Mouse (Mus musculus): Measurements from ENCODE around the gene Rpl4. TPM values are rescaled to one million over a fixed set of nuclear protein-coding genes. Genes with fewer than 3 reads are reported as not detected.
"Not testable (repeated sequence)": the region's sequence is repeated elsewhere in the genome, so short reads cannot be mapped to it uniquely, and the experiment has no call there.

Gene Rpl4
- polyA plus RNA-seq, 1 experiment from 2014 or later: 1,162 TPM

DNA sequence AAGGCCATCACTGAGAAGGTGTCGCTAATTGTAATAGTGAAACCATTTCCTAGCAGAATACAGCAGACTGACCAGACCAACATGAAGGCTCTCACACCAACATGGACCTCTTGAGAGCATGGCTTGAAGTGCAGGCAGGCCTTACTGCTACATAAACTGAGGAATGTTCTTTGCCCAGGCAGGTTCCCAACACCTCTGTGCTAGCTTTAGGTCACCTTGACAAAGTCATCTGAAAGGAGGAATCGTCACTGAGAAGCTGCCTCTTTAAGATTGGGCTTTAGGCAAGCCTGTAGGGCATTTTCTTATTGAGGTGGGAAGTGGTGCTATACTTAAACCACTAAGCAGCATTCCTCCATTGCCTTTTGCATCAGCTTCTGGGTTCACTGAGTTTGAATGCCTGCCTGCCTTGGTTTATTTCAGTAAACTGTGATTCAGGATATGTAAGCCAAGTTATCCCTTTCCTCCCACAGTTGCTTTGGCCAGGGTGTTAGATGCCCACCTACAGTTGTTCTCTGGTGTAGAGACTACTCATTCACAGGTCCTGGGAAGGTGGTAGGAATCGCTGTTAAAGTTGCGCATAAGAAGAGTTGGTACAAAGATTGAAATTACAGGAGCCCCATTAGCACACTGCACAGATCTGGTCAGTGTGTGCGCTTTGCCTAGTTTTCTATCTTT, 11.1 kb downstream of the Rpl4 start:
- H3K27ac ChIP-seq: no peak overlapping the region
- ATAC-seq (replicated peaks; ENCODE audit: low FRiP score, low read depth): no peak

GRCm38 (mm10) chr9:64193879-64194278, 20.7 kb downstream of the Rpl4 start:
- H3K9me3 ChIP-seq (replicated peaks; ENCODE audit: low read length): no peaks in the 10 kb centered on the region
- no peak overlapping the region for H3K9ac ChIP-seq (ENCODE audit: low read depth, low read length)
- no peaks in the 10 kb centered on the region for H3K4me1 ChIP-seq (replicated peaks; ENCODE audit: insufficient read depth, low read length)
- TF ChIP-seq CTCF (IDR thresholded peaks at IDR 0.05; ENCODE audit: low read depth): no peak
- H3K27me3 ChIP-seq (ENCODE audit: insufficient read depth, low read length): no peaks in the 10 kb centered on the region
- no peak overlapping the region for H3K4me2 ChIP-seq (ENCODE audit: low read length)
- H3K36me3 ChIP-seq (ENCODE audit: insufficient read depth, low read length): peaks cover 30% of the 10 kb centered on the region
- 93% methylated on average over 1 of the region's 1 CpGs for WGBS
- H3K4me3 ChIP-seq (replicated peaks; ENCODE audit: low read depth, low read length): no peak overlapping the region
- no peak for DNase-seq (ENCODE audit: low spot score)
- no peak overlapping the region for H3K27ac ChIP-seq
- ATAC-seq (replicated peaks; ENCODE audit: low FRiP score, low read depth): no peak

More for the DNA sequence above, 11.1 kb downstream of the Rpl4 start:
- Histone ChIP-seq H3K4me1 (replicated peaks; ENCODE audit: insufficient read depth, low read length) (peaks cover 4% of the 10 kb centered on the region; the same call in 1 of the 2 replicates), H3K9me3 (replicated peaks; ENCODE audit: low read length) (no peaks in the 10 kb centered on the region), H3K36me3 (ENCODE audit: insufficient read depth, low read length) (peaks cover 30% of the 10 kb centered on the region), H3K9ac (ENCODE audit: low read depth, low read length) (no peak overlapping the region), H3K27me3 (ENCODE audit: insufficient read depth, low read length) (no peaks in the 10 kb centered on the region), H3K4me2 (ENCODE audit: low read length) (no peak overlapping the region), H3K4me3 (replicated peaks; ENCODE audit: low read depth, low read length) (no peak overlapping the region)
- no peak for TF ChIP-seq CTCF (IDR thresholded peaks at IDR 0.05; ENCODE audit: low read depth)
- WGBS: 93% methylated on average over 5 of the region's 5 CpGs
- no peak for DNase-seq (ENCODE audit: low spot score)

- Histone ChIP-seq H3K9me3 (replicated peaks; ENCODE audit: low read length) (no peaks in the 10 kb centered on the region), H3K4me1 (replicated peaks; ENCODE audit: insufficient read depth, low read length) (no peaks in the 10 kb centered on the region), H3K4me3 (replicated peaks; ENCODE audit: low read depth, low read length) (no peak overlapping the region), H3K9ac (ENCODE audit: low read depth, low read length) (no peak overlapping the region), H3K27ac (no peak overlapping the region), H3K27me3 (ENCODE audit: insufficient read depth, low read length) (no peaks in the 10 kb centered on the region), H3K4me2 (ENCODE audit: low read length) (no peak overlapping the region), H3K36me3 (ENCODE audit: insufficient read depth, low read length) (peaks cover 22% of the 10 kb centered on the region)
- no peak for ATAC-seq (replicated peaks; ENCODE audit: low FRiP score, low read depth)
- WGBS: 79% methylated on average over 4 of the region's 4 CpGs
- no peak for DNase-seq (ENCODE audit: low spot score)
- no peak for TF ChIP-seq CTCF (IDR thresholded peaks at IDR 0.05; ENCODE audit: low read depth)
These were observed 22.4 kb downstream of the Rpl4 start for GRCm38 (mm10) chr9:64195554-64195953.

DNA sequence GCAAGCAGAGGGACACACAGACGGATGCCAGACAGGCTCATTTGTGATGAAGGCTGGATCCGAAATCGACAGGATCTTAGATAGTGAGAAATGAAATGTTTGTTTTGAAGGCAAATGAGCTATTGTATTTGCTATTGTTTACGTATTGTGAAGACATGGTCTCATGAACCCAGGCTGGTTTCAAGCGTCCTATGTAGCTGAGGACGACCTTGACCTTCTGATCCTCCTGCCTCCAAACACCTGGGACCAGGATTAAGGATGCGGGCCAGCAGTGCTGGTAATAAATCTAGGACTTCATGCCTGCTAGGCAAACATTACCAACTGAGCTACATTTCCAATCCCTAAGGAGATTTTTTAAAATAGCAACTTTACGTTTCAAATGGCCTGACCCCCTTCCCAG, 24.3 kb downstream of the Rpl4 start:
- Histone ChIP-seq H3K4me1 (replicated peaks; ENCODE audit: insufficient read depth, low read length) (no peaks in the 10 kb centered on the region), H3K4me3 (replicated peaks; ENCODE audit: low read depth, low read length) (no peak overlapping the region), H3K9me3 (replicated peaks; ENCODE audit: low read length) (no peaks in the 10 kb centered on the region), H3K27me3 (ENCODE audit: insufficient read depth, low read length) (no peaks in the 10 kb centered on the region), H3K4me2 (ENCODE audit: low read length) (no peak overlapping the region), H3K27ac (no peak overlapping the region), H3K9ac (ENCODE audit: low read depth, low read length) (no peak overlapping the region), H3K36me3 (ENCODE audit: insufficient read depth, low read length) (peaks cover 11% of the 10 kb centered on the region)
- 72% methylated on average over 8 of the region's 8 CpGs for WGBS
- ATAC-seq (replicated peaks; ENCODE audit: low FRiP score, low read depth) (no peak), DNase-seq (ENCODE audit: low spot score) (no peak)
- no peak for TF ChIP-seq CTCF (IDR thresholded peaks at IDR 0.05; ENCODE audit: low read depth)

DNA sequence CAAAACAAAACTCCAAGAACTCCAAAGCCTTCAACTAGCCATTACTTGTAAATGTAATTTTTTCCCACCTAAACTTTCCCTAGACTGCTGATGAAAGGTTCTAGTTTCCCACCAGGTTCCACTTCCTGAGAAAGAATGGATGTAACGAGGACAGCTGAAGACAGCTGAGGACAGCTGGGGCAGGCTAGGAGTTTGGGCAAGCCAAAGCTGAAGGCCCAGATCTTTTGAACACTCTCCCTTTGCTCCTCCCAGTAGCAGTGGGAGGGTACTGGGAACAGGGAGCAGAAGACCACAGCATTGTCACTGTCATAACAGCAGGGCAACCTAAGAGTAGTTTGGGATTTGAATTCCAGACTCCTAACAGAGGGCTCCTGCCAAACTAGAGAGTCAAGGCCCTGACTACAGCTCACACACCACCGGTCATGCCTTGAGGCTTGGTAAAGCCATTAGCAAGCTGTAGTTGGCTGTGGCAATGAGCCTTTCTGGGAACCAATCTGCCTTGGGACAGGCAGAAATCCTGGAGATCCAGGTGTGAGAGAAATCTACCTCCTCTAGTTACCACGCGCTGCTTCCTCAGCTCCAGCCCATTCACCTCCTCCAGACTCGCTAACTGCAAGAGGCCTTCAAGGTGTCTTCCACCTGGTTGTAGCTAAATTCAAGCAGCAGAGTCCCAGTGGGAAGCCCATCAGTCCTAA, 25.0 kb downstream of the Rpl4 start:
- Histone ChIP-seq H3K4me2 (ENCODE audit: low read length) (no peak overlapping the region), H3K4me3 (replicated peaks; ENCODE audit: low read depth, low read length) (no peak overlapping the region), H3K9ac (ENCODE audit: low read depth, low read length) (no peak overlapping the region), H3K4me1 (replicated peaks; ENCODE audit: insufficient read depth, low read length) (no peaks in the 10 kb centered on the region), H3K36me3 (ENCODE audit: insufficient read depth, low read length) (peaks cover 4% of the 10 kb centered on the region), H3K27me3 (ENCODE audit: insufficient read depth, low read length) (no peaks in the 10 kb centered on the region), H3K27ac (no peak overlapping the region), H3K9me3 (replicated peaks; ENCODE audit: low read length) (no peaks in the 10 kb centered on the region)
- TF ChIP-seq CTCF (IDR thresholded peaks at IDR 0.05; ENCODE audit: low read depth): no peak
- WGBS: 95% methylated on average over 5 of the region's 5 CpGs
- no peak for DNase-seq (ENCODE audit: low spot score)
- no peak for ATAC-seq (replicated peaks; ENCODE audit: low FRiP score, low read depth)

DNA sequence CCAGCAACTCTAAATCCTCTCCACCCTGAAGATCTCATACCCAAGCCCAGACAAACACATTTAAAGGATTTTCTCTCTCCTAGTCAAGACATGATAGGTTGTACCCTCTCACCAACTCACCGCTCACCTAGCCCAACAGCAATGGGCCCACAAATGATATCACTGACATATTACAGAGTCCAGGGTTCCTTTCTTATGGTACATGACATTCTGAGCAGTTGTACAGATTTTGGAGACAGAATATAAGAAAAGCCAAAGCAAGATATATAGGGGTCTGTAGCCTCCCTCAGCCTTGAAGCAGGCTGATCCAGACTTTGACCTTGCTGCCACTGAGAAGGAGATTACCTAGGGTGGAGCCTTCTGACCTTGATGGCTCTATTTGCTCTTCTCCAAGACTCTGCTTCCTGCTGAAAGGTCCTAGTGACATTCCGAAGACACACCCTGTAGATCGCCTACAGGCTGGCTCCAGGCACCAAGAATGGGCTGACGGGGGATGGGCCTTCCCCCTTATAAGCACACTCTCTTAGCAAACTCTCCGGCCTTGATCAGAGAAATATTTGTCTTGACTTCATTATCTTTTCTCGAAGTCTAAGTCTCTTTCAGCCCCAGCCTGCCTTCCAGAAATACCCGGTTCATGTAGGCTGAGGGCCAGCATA, 25.7 kb downstream of the Rpl4 start:
- not testable (repeated sequence) for H3K27me3 ChIP-seq (ENCODE audit: insufficient read depth, low read length); H3K9me3 ChIP-seq (replicated peaks; ENCODE audit: low read length); DNase-seq (ENCODE audit: low spot score); ATAC-seq (replicated peaks; ENCODE audit: low FRiP score, low read depth); H3K4me3 ChIP-seq (replicated peaks; ENCODE audit: low read depth, low read length); H3K36me3 ChIP-seq (ENCODE audit: insufficient read depth, low read length); H3K9ac ChIP-seq (ENCODE audit: low read depth, low read length); H3K4me1 ChIP-seq (replicated peaks; ENCODE audit: insufficient read depth, low read length); H3K4me2 ChIP-seq (ENCODE audit: low read length); H3K27ac ChIP-seq
- 92% methylated on average over 7 of the region's 7 CpGs for WGBS
